Mouse (Mus musculus): ENCODE results near the gene Slc5a11.

- TF ChIP-seq CTCF (IDR thresholded peaks at IDR 0.05; ENCODE audit: low read depth), result no peak
- no peak for TF ChIP-seq EP300 (IDR thresholded peaks at IDR 0.05; ENCODE audit: low read depth)
These were observed 7.0 kb upstream of the Slc5a11 start for GRCm38 (mm10) chr7:123207561-123207960.

Measured in liver, embryonic 14.5 days (tissue).